10 mouse cellular contexts compared by ENCODE assay signal in genomic region chr14:52190740-52191359, GRCm38 (mm10). TPM values are rescaled to one million over a fixed set of nuclear protein-coding genes. Genes with fewer than 3 reads are reported as not detected.
DNase-seq lines count a peak whose midpoint lies in the region; ATAC-seq lines count a peak whose summit lies in the region.
"Had no signal": no experiment of that assay in that cellular context is flagged by ENCODE, and none has a peak within 500 bp of the region (broad histone marks: within the 10 kb centered on the region; RNA-seq: fewer than 3 reads in every experiment).

No protein-coding gene starts in this region.

- peak; percentile 12 for DNase-seq in gastrocnemius, postnatal 10 days
- no peak for DNase-seq in gastrocnemius, adult 18-20 months (ENCODE audit: low spot score)
- DNase-seq in B cell, adult 2 months: peak; percentile 61 to 67
- DNase-seq in adipocyte (ENCODE audit: low spot score): peak; percentile 47
- DNase-seq in embryonic facial prominence, embryonic 11.5 days (ENCODE audit: low spot score): peak; percentile 42
- peak; percentile 65 for DNase-seq in retina, postnatal 1 day
- DNase-seq in right cerebral cortex, postnatal 14 days: no peak

- no peaks in the 10 kb centered on the region; the same call in 1 of the 2 replicates for H3K36me3 ChIP-seq in embryonic facial prominence, embryonic 11.5 days (replicated peaks; ENCODE audit: control insufficient read depth, insufficient read depth, low read depth, low read length)
- peaks cover 47% of the 10 kb centered on the region for H3K36me3 ChIP-seq in liver, embryonic 12.5 days

- H3K27ac ChIP-seq in embryonic facial prominence, embryonic 11.5 days (replicated peaks; ENCODE audit: low read depth, low read length): no peak overlapping the region
- peak overlapping the region; percentile 66 for H3K27ac ChIP-seq in liver, embryonic 12.5 days
- H3K27ac ChIP-seq: embryonic facial prominence, embryonic 12.5 days; midbrain, embryonic 12.5 days had no signal

- H3K9me3 ChIP-seq in embryonic facial prominence, embryonic 11.5 days (replicated peaks; ENCODE audit: control insufficient read depth, low read length): no peaks in the 10 kb centered on the region
- no peaks in the 10 kb centered on the region for H3K9me3 ChIP-seq in liver, embryonic 12.5 days (replicated peaks)
- H3K9me3 ChIP-seq: embryonic facial prominence, embryonic 12.5 days; midbrain, embryonic 12.5 days had no signal

- H3K27me3 ChIP-seq in embryonic facial prominence, embryonic 11.5 days (ENCODE audit: control insufficient read depth, insufficient read depth, low read length): no peaks in the 10 kb centered on the region
- no peaks in the 10 kb centered on the region for H3K27me3 ChIP-seq in liver, embryonic 12.5 days (replicated peaks)
- H3K27me3 ChIP-seq: embryonic facial prominence, embryonic 12.5 days; midbrain, embryonic 12.5 days had no signal

- no peak overlapping the region for H3K4me2 ChIP-seq in embryonic facial prominence, embryonic 11.5 days (ENCODE audit: low read depth, low read length)
- H3K4me2 ChIP-seq in liver, embryonic 12.5 days: peak overlapping the region; percentile 43
- H3K4me2 ChIP-seq: embryonic facial prominence, embryonic 12.5 days; midbrain, embryonic 12.5 days had no signal

- H3K4me1 ChIP-seq in embryonic facial prominence, embryonic 11.5 days (ENCODE audit: control insufficient read depth, insufficient read depth, low read length): no peaks in the 10 kb centered on the region
- H3K4me1 ChIP-seq in liver, embryonic 12.5 days: peaks cover 71% of the 10 kb centered on the region

- H3K9ac ChIP-seq in embryonic facial prominence, embryonic 11.5 days (replicated peaks; ENCODE audit: low read length): no peak overlapping the region
- H3K9ac ChIP-seq in liver, embryonic 12.5 days: no peak overlapping the region
- H3K9ac ChIP-seq: embryonic facial prominence, embryonic 12.5 days; midbrain, embryonic 12.5 days had no signal

- ATAC-seq in embryonic facial prominence, embryonic 11.5 days (replicated peaks; ENCODE audit: insufficient number of reproducible peaks, low FRiP score, low TSS enrichment, low read depth): no peak
- peak; percentile 91 for ATAC-seq in liver, embryonic 12.5 days

- H3K4me3 ChIP-seq in embryonic facial prominence, embryonic 11.5 days (ENCODE audit: low read depth, low read length): no peak overlapping the region
- H3K4me3 ChIP-seq in liver, embryonic 12.5 days: no peak overlapping the region
- H3K4me3 ChIP-seq: embryonic facial prominence, embryonic 12.5 days; midbrain, embryonic 12.5 days had no signal

RNA-seq across cellular contexts. Expression of gene Supt16, which starts 6.4 kb away (rescaled TPM):
- 10 to 100 TPM; 22.9 to 30.3 TPM for total RNA-seq in gastrocnemius, postnatal 10 days (2021)
- total RNA-seq in gastrocnemius, adult 18-20 months (2021): 10 to 100 TPM; 13.0 to 14.2 TPM
- polyA plus RNA-seq in embryonic facial prominence, embryonic 11.5 days (2014; fragmentation: Nextera tagmentation; extraction: Ambion mirVana): 83.8 and 91.2 TPM in 2 replicates
- polyA plus RNA-seq in liver, embryonic 12.5 days (2016; fragmentation: Nextera tagmentation; extraction: Ambion mirVana): 53.7 TPM in 2 replicates

Comparison
In these comparisons a context has a peak if more than half of its experiments do, and no peak if none do; other contexts are left out.
1. DNase-seq: peak in gastrocnemius, postnatal 10 days (single experiment), B cell, adult 2 months (2 of 2), adipocyte (single experiment), embryonic facial prominence, embryonic 11.5 days (single experiment) and retina, postnatal 1 day (single experiment); none in gastrocnemius, adult 18-20 months (single experiment) and right cerebral cortex, postnatal 14 days (single experiment).